Mouse (Mus musculus) G1E (cell line): ENCODE data around the gene Acot2.
"Not testable (repeated sequence)": the region's sequence is repeated elsewhere in the genome, so short reads cannot be mapped to it uniquely, and the experiment has no call there.

Experiments used
- CTCF ChIP-seq: IDR thresholded peaks from 2 replicates; pipeline ENCODE4 v1.5.1; 2012; ENCODE audit warnings: low read depth, low read length, inconsistent platforms, mixed read lengths
- GATA1 ChIP-seq: IDR thresholded peaks from 2 replicates; pipeline ENCODE4 v1.6.1; 2012; ENCODE audit warnings: borderline replicate concordance, low read length, inconsistent platforms, mixed read lengths
- GATA2 ChIP-seq: IDR thresholded peaks from 2 replicates; pipeline ENCODE4 v1.6.1; 2012; ENCODE audit warnings: low read depth, low read length, inconsistent platforms, borderline replicate concordance

DNA sequence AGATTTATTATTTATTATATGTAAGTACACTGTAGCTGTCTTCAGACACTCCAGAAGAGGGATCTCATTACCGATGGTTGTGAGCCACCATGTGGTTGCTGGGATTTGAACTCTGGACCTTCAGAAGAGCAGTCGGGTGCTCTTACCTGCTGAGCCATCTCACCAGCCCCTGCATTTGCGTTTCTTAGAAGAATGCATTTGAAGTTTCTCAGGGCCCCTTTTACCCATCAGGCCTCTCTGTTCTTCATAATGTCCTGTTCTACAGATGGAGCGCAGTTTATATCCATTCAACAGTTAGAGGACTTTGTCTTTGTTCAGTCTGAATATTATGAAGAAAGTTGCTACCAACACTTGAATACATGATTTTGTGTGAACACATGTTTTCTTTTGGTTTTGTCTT lies 34.6 kb downstream of the Acot2 start:
- not testable (repeated sequence) for TF ChIP-seq GATA1, CTCF, GATA2
